In genomic region chrX:48518808-48519548, GRCm38 (mm10) we compare ENCODE assay signal across 8 mouse cellular contexts. TPM values are rescaled to one million over a fixed set of nuclear protein-coding genes. Genes with fewer than 3 reads are reported as not detected.
DNase-seq lines count a peak whose midpoint lies in the region; ATAC-seq and TF ChIP-seq lines count a peak whose summit lies in the region.

Rab33a (plus strand) TSS chrX:48519285.

- TF ChIP-seq POLR2A in cerebellum, adult 2 months (IDR thresholded peaks at IDR 0.05; ENCODE audit: borderline replicate concordance, insufficient read depth, low read length) = peak; percentile 61

- TF ChIP-seq CTCF in cerebellum, adult 2 months (IDR thresholded peaks at IDR 0.05; ENCODE audit: borderline replicate concordance, insufficient read depth, low read depth, low read length) = no peak

- peak within 1 kb of the TSS; percentile 70 for H3K4me3 ChIP-seq in cerebellum, adult 2 months (replicated peaks; ENCODE audit: insufficient read depth, low read depth, low read length)
- H3K4me3 ChIP-seq in midbrain, embryonic 10.5 days = peak within 1 kb of the TSS; percentile 58
- peak within 1 kb of the TSS; percentile 52 for H3K4me3 ChIP-seq in stomach, embryonic 16.5 days (replicated peaks; ENCODE audit: low read length)

- peak within 1 kb of the TSS; percentile 76 for H3K4me2 ChIP-seq in stomach, embryonic 16.5 days (ENCODE audit: low read depth, low read length)

- peak within 1 kb of the TSS; percentile 32 for H3K9ac ChIP-seq in stomach, embryonic 16.5 days (ENCODE audit: low read length)

- no peaks in the 10 kb centered on the region for H3K9me3 ChIP-seq in midbrain, embryonic 10.5 days (replicated peaks)
- no peaks in the 10 kb centered on the region for H3K9me3 ChIP-seq in stomach, embryonic 16.5 days (replicated peaks; ENCODE audit: control insufficient read depth, low read length)

- H3K36me3 ChIP-seq in midbrain, embryonic 10.5 days = no peaks in the 10 kb centered on the region; the same call in 1 of the 2 replicates
- H3K36me3 ChIP-seq in stomach, embryonic 16.5 days (ENCODE audit: control insufficient read depth, insufficient read depth, low read length) = no peaks in the 10 kb centered on the region

- peak; percentile 46 for DNase-seq in layer of hippocampus, adult 11-12 months (ENCODE audit: low spot score)
- no peak for DNase-seq in layer of hippocampus, adult 9-10 months (ENCODE audit: low spot score)
- peak in 1 of 2 experiments; percentile 70 for DNase-seq in cerebellum, adult 2 months
- DNase-seq in frontal cortex, adult 2 months (ENCODE audit: extremely low spot score in 1 of 2, low spot score in 1 of 2) = peak; percentile 14 to 53
- DNase-seq in layer of hippocampus, postnatal 14 days (ENCODE audit: low spot score in 2 of 2) = peak; percentile 34 to 47
- peak; percentile 40 for DNase-seq in midbrain, embryonic 10.5 days (ENCODE audit: low spot score)
- DNase-seq in ovary, adult 18-20 months (ENCODE audit: low spot score) = no peak

- peak within 1 kb of the TSS; percentile 49 for H3K27ac ChIP-seq in cerebellum, adult 2 months (ENCODE audit: insufficient read depth, low read length)
- H3K27ac ChIP-seq in midbrain, embryonic 10.5 days (replicated peaks) = peak within 1 kb of the TSS; percentile 84
- no peak within 1 kb of the TSS for H3K27ac ChIP-seq in stomach, embryonic 16.5 days (ENCODE audit: low read length)

- WGBS in cerebellum, adult 2 months = 21% methylated on average over 33 of the region's 33 CpGs
- 17% methylated on average over 33 of the region's 33 CpGs for WGBS in midbrain, embryonic 10.5 days
- WGBS in stomach, embryonic 16.5 days = 15% methylated on average over 33 of the region's 33 CpGs

- no peaks in the 10 kb centered on the region for H3K27me3 ChIP-seq in cerebellum, adult 2 months (ENCODE audit: control insufficient read depth, insufficient read depth, low read length)
- no peaks in the 10 kb centered on the region for H3K27me3 ChIP-seq in midbrain, embryonic 10.5 days (ENCODE audit: low read depth, poor library complexity, severe bottlenecking)
- no peaks in the 10 kb centered on the region for H3K27me3 ChIP-seq in stomach, embryonic 16.5 days (ENCODE audit: control insufficient read depth, insufficient read depth, low read length)

- no peaks in the 10 kb centered on the region for H3K4me1 ChIP-seq in cerebellum, adult 2 months (ENCODE audit: control insufficient read depth, insufficient read depth, low read length)
- peaks cover 22% of the 10 kb centered on the region; the same call in 1 of the 2 replicates for H3K4me1 ChIP-seq in midbrain, embryonic 10.5 days
- H3K4me1 ChIP-seq in stomach, embryonic 16.5 days (ENCODE audit: control insufficient read depth, insufficient read depth, low read length) = no peaks in the 10 kb centered on the region

- ATAC-seq in stomach, embryonic 16.5 days (ENCODE audit: insufficient read depth, low FRiP score) = peak; percentile 67; the same call in 1 of the 2 replicates

RNA-seq across cellular contexts. Expression of gene Rab33a, which starts in this region (rescaled TPM):
- polyA plus RNA-seq in cerebellum, adult 2 months (2012; rRNA removed) = 52.6 and 55.0 TPM in 2 replicates
- 65.6 and 66.1 TPM in 2 replicates for polyA plus RNA-seq in frontal cortex, adult 2 months (2012; rRNA removed)
- total RNA-seq in layer of hippocampus, postnatal 14 days (2021) = 10 to 100 TPM; 28.0 to 30.7 TPM
- 11.1 and 19.1 TPM in 2 replicates for polyA plus RNA-seq in midbrain, embryonic 10.5 days (2016; fragmentation: Nextera tagmentation; extraction: Ambion mirVana)
- polyA plus RNA-seq in stomach, embryonic 16.5 days (2015; fragmentation: Nextera tagmentation; extraction: Ambion mirVana) = 5.3 and 5.9 TPM in 2 replicates

Comparison
In these comparisons a context has a peak if more than half of its experiments do, and no peak if none do; other contexts are left out.
1. DNase-seq: peak in layer of hippocampus, adult 11-12 months (single experiment), frontal cortex, adult 2 months (2 of 2), layer of hippocampus, postnatal 14 days (2 of 2) and midbrain, embryonic 10.5 days (single experiment); none in layer of hippocampus, adult 9-10 months (single experiment) and ovary, adult 18-20 months (single experiment).
2. Peak in every context shown above with its lines, with median percentiles within 50 percentile points of each other: H3K4me3 ChIP-seq.